Mouse (Mus musculus) urinary bladder, postnatal 0 days (tissue): ENCODE measurements around the gene Cep68. TPM values are rescaled to one million over a fixed set of nuclear protein-coding genes. Genes with fewer than 3 reads are reported as not detected.

Experiments
- polyA plus RNA-seq: library from polyadenylated mRNA; unstranded; fragments of >200 nt; fragmentation: Nextera tagmentation; extraction: Ambion mirVana; gene quantifications from 2 replicates; pipeline ENCODE4 v1.2.1, GENCODE M21; 2015

Gene Cep68
- polyA plus RNA-seq = 12.9 and 13.7 TPM in 2 replicates

DNA sequence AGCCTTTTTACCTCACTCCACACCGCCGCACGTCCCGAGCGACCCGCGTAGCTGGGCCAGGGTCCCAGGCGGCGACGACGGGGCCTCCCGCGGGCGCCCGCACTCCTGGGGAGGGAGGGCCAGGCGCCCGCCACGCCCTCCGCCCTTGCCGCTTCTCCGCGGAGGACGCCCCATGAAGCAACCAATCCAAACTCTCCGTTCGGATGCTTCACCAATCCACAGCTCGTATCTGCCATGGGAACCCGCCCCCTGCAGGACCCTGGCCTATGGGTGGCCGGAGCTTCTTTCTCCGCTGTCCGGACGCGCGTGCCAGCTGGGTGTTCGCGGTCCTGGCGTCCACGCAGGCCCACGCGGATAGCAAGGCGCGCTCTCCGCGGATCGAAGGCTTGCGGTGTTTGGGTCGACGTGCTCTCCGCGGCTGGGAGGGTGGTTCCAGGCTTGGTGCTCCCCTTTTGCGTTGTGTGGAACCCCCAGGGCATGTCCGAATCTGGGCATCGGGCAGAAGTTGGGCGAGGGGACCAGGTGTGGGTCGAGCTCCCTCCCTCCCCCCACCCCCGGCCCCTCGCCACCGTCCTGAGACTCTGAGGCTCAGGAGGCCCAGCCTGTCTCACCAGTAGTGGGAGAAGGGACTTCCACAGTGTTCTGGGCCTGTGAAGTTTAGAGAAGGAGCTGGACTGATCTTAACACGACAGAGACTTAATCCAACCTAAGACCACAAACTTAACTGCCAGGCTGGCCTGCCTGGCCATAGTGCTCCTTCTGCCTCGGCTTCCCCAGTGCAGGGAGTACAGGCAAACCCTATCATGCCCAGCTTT is at the start of gene Cep68:
Gene Cep68, minus strand, starts transcription at position 134 of the 815 bp plus-strand sequence.

DNA sequence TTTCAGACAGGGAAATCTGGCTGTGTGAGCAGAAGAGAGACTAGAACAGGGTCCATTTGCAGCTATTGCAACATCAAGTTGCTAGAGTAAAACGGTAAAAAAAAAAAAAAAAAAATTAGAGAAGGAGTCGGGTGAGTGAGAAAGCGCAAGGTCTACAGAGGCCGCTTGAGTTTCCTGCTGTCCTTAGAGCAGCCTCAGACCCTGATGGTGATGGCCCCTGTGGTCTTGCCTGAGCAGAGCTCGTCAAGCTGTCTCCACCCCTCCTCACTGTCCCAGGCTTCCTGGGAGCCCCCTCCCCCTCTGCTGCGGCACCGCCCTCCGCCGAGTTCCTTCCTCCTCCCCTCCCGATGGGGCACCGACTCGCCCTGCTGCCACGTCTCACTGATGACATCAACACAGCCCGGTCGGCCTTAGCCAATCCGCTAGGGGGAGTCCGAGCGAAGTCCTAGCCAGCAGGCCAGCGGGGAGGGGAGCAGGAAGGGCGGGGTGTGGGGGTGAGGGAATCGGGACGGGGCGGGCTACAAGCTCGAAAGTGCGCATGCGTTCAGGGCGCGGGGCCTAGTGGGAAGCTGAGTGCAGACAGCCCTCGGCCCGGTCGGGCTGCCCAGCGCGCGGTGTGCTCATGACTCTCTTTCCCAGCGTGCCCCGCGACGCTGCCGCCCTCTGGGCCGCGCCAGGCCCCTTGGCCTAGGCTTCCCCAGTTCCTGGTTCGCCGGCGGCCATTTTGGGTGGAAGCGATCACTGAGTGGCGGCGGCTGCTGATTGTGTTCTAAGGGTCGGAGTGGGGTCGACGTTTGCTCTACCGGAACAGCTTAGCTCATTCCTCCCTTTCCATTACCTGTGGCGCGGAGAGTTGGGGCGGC is 48.3 kb downstream of the Cep68 start, which contains the start of gene Rab1a:
Gene Rab1a, plus strand, starts transcription at position 720 of the 863 bp plus-strand sequence.

Other genes with a start within 250 kb of the Cep68 start
- gene Actr2, start 136.5 kb downstream of the Cep68 start, polyA plus RNA-seq = 86.2 and 100 TPM in 2 replicates
- 235 and 297 TPM in 2 replicates for gene Rab1a, start 48.0 kb downstream of the Cep68 start, polyA plus RNA-seq
- gene Slc1a4, start 83.3 kb upstream of the Cep68 start, polyA plus RNA-seq = 7.8 and 10.5 TPM in 2 replicates